Mouse (Mus musculus): ENCODE data around the gene Aamdc. TPM values are rescaled to one million over a fixed set of nuclear protein-coding genes. Genes with fewer than 3 reads are reported as not detected.

The Aamdc gene
- polyA plus RNA-seq, 1 experiment from 2014 or later, result 24.5 TPM

GRCm38 (mm10) chr7:97590488-97590887, 11.2 kb upstream of the Aamdc start:
- Histone ChIP-seq H3K4me3 (ENCODE audit: low read depth, low read length) (no peak overlapping the region), H3K4me1 (replicated peaks; ENCODE audit: control insufficient read depth, insufficient read depth, low read length) (peaks cover 32% of the 10 kb centered on the region), H3K27ac (ENCODE audit: low read depth, low read length) (no peak overlapping the region), H3K36me3 (ENCODE audit: control insufficient read depth, insufficient read depth, low read length) (no peaks in the 10 kb centered on the region), H3K27me3 (replicated peaks; ENCODE audit: control insufficient read depth, insufficient read depth, low read length) (no peaks in the 10 kb centered on the region), H3K9ac (ENCODE audit: low read depth, low read length) (no peak overlapping the region), H3K9me3 (ENCODE audit: control insufficient read depth, low read length) (no peaks in the 10 kb centered on the region), H3K4me2 (peak overlapping the region; percentile 41)
- no peak for DNase-seq (ENCODE audit: low spot score)
- 18% methylated on average over 3 of the region's 3 CpGs for WGBS
- ATAC-seq (replicated peaks; ENCODE audit: low FRiP score), result peak; percentile 83

- DNase-seq (ENCODE audit: low spot score), result no peak
- H3K36me3 ChIP-seq (ENCODE audit: control insufficient read depth, insufficient read depth, low read length), result no peaks in the 10 kb centered on the region
- no peak overlapping the region for H3K9ac ChIP-seq (ENCODE audit: low read depth, low read length)
- H3K4me3 ChIP-seq (ENCODE audit: low read depth, low read length), result no peak overlapping the region
- no peak overlapping the region for H3K4me2 ChIP-seq
- no peaks in the 10 kb centered on the region for H3K9me3 ChIP-seq (ENCODE audit: control insufficient read depth, low read length)
- no peak overlapping the region for H3K27ac ChIP-seq (ENCODE audit: low read depth, low read length)
- peaks cover 32% of the 10 kb centered on the region for H3K4me1 ChIP-seq (replicated peaks; ENCODE audit: control insufficient read depth, insufficient read depth, low read length)
- no peak for ATAC-seq (replicated peaks; ENCODE audit: low FRiP score)
- 80% methylated on average over 5 of the region's 5 CpGs for whole genome bisulfite sequencing
- no peaks in the 10 kb centered on the region for H3K27me3 ChIP-seq (replicated peaks; ENCODE audit: control insufficient read depth, insufficient read depth, low read length)
Observed at GRCm38 (mm10) chr7:97588506-97588905, 9.2 kb upstream of the Aamdc start.

GRCm38 (mm10) chr7:97580843-97581214, 1.5 kb upstream of the Aamdc start:
- WGBS, result 1% methylated on average over 11 of the region's 11 CpGs
- H3K4me1 ChIP-seq (replicated peaks; ENCODE audit: control insufficient read depth, insufficient read depth, low read length), result no peaks in the 10 kb centered on the region

GRCm38 (mm10) chr7:97579976-97580842, 912 bp upstream of the Aamdc start:
- peak overlapping the region; percentile 92 for H3K4me2 ChIP-seq
- H3K36me3 ChIP-seq (ENCODE audit: control insufficient read depth, insufficient read depth, low read length), result no peaks in the 10 kb centered on the region
- WGBS, result under 1% methylated on average over 63 of the region's 65 CpGs
- peak overlapping the region; percentile 99 for H3K27ac ChIP-seq (ENCODE audit: low read depth, low read length)
- H3K9ac ChIP-seq (ENCODE audit: low read depth, low read length), result peak overlapping the region; percentile 99
- ATAC-seq (replicated peaks; ENCODE audit: low FRiP score) (peak; percentile 42), DNase-seq (ENCODE audit: low spot score) (peak; percentile 80)
- H3K4me1 ChIP-seq (replicated peaks; ENCODE audit: control insufficient read depth, insufficient read depth, low read length), result no peaks in the 10 kb centered on the region
- no peaks in the 10 kb centered on the region for H3K27me3 ChIP-seq (replicated peaks; ENCODE audit: control insufficient read depth, insufficient read depth, low read length)
- peaks cover 3% of the 10 kb centered on the region; the same call in 1 of the 2 replicates for H3K9me3 ChIP-seq (ENCODE audit: control insufficient read depth, low read length)
- H3K4me3 ChIP-seq (ENCODE audit: low read depth, low read length), result peak overlapping the region; percentile 99

More at GRCm38 (mm10) chr7:97580843-97581214, 1.5 kb upstream of the Aamdc start:
- H3K9me3 ChIP-seq (ENCODE audit: control insufficient read depth, low read length), result peaks cover 3% of the 10 kb centered on the region; the same call in 1 of the 2 replicates
- peak overlapping the region; percentile 99 for H3K9ac ChIP-seq (ENCODE audit: low read depth, low read length)
- H3K27ac ChIP-seq (ENCODE audit: low read depth, low read length), result peak overlapping the region; percentile 99
- H3K27me3 ChIP-seq (replicated peaks; ENCODE audit: control insufficient read depth, insufficient read depth, low read length), result no peaks in the 10 kb centered on the region
- H3K4me3 ChIP-seq (ENCODE audit: low read depth, low read length), result peak overlapping the region; percentile 99
- H3K36me3 ChIP-seq (ENCODE audit: control insufficient read depth, insufficient read depth, low read length), result no peaks in the 10 kb centered on the region
- peak; percentile 67 for ATAC-seq (replicated peaks; ENCODE audit: low FRiP score)
- no peak for DNase-seq (ENCODE audit: low spot score)
- H3K4me2 ChIP-seq, result peak overlapping the region; percentile 92

- 33% methylated on average over 8 of the region's 8 CpGs for WGBS
- Histone ChIP-seq H3K27me3 (replicated peaks; ENCODE audit: control insufficient read depth, insufficient read depth, low read length) (no peaks in the 10 kb centered on the region), H3K4me3 (ENCODE audit: low read depth, low read length) (peak overlapping the region; percentile 99), H3K4me2 (peak overlapping the region; percentile 92), H3K9ac (ENCODE audit: low read depth, low read length) (peak overlapping the region; percentile 99), H3K4me1 (replicated peaks; ENCODE audit: control insufficient read depth, insufficient read depth, low read length) (no peaks in the 10 kb centered on the region), H3K27ac (ENCODE audit: low read depth, low read length) (no peak overlapping the region), H3K36me3 (ENCODE audit: control insufficient read depth, insufficient read depth, low read length) (no peaks in the 10 kb centered on the region), H3K9me3 (ENCODE audit: control insufficient read depth, low read length) (peaks cover 3% of the 10 kb centered on the region; the same call in 1 of the 2 replicates)
- ATAC-seq (replicated peaks; ENCODE audit: low FRiP score), result no peak
- DNase-seq (ENCODE audit: low spot score), result peak; percentile 51
Observed at GRCm38 (mm10) chr7:97578361-97579066, 783 bp downstream of the Aamdc start.

- ATAC-seq (replicated peaks; ENCODE audit: low FRiP score), result no peak
- Histone ChIP-seq H3K27ac (ENCODE audit: low read depth, low read length) (no peak overlapping the region), H3K4me3 (ENCODE audit: low read depth, low read length) (no peak overlapping the region), H3K27me3 (replicated peaks; ENCODE audit: control insufficient read depth, insufficient read depth, low read length) (no peaks in the 10 kb centered on the region), H3K36me3 (ENCODE audit: control insufficient read depth, insufficient read depth, low read length) (no peaks in the 10 kb centered on the region), H3K4me1 (replicated peaks; ENCODE audit: control insufficient read depth, insufficient read depth, low read length) (no peaks in the 10 kb centered on the region), H3K4me2 (no peak overlapping the region), H3K9ac (ENCODE audit: low read depth, low read length) (no peak overlapping the region), H3K9me3 (ENCODE audit: control insufficient read depth, low read length) (no peaks in the 10 kb centered on the region)
- DNase-seq (ENCODE audit: low spot score), result no peak
- 93% methylated on average over 1 of the region's 1 CpGs for WGBS
Observed at GRCm38 (mm10) chr7:97570389-97570788, 8.9 kb downstream of the Aamdc start.

GRCm38 (mm10) chr7:97569372-97569771, 9.9 kb downstream of the Aamdc start:
- Histone ChIP-seq H3K27me3 (replicated peaks; ENCODE audit: control insufficient read depth, insufficient read depth, low read length) (no peaks in the 10 kb centered on the region), H3K4me3 (ENCODE audit: low read depth, low read length) (no peak overlapping the region), H3K9ac (ENCODE audit: low read depth, low read length) (no peak overlapping the region), H3K9me3 (ENCODE audit: control insufficient read depth, low read length) (no peaks in the 10 kb centered on the region), H3K4me1 (replicated peaks; ENCODE audit: control insufficient read depth, insufficient read depth, low read length) (no peaks in the 10 kb centered on the region), H3K36me3 (ENCODE audit: control insufficient read depth, insufficient read depth, low read length) (no peaks in the 10 kb centered on the region), H3K4me2 (no peak overlapping the region), H3K27ac (ENCODE audit: low read depth, low read length) (no peak overlapping the region)
- ATAC-seq (replicated peaks; ENCODE audit: low FRiP score) (no peak), DNase-seq (ENCODE audit: low spot score) (no peak)
- WGBS, result 78% methylated on average over 4 of the region's 4 CpGs

- 79% methylated on average over 2 of the region's 2 CpGs for WGBS
- Histone ChIP-seq H3K27ac (ENCODE audit: low read depth, low read length) (no peak overlapping the region), H3K4me1 (replicated peaks; ENCODE audit: control insufficient read depth, insufficient read depth, low read length) (no peaks in the 10 kb centered on the region), H3K36me3 (ENCODE audit: control insufficient read depth, insufficient read depth, low read length) (no peaks in the 10 kb centered on the region), H3K4me3 (ENCODE audit: low read depth, low read length) (no peak overlapping the region), H3K9ac (ENCODE audit: low read depth, low read length) (no peak overlapping the region), H3K27me3 (replicated peaks; ENCODE audit: control insufficient read depth, insufficient read depth, low read length) (no peaks in the 10 kb centered on the region), H3K4me2 (no peak overlapping the region), H3K9me3 (ENCODE audit: control insufficient read depth, low read length) (no peaks in the 10 kb centered on the region)
- ATAC-seq (replicated peaks; ENCODE audit: low FRiP score) (no peak), DNase-seq (ENCODE audit: low spot score) (no peak)
Observed at GRCm38 (mm10) chr7:97563576-97563975, 15.7 kb downstream of the Aamdc start.

Data from liver, embryonic 11.5 days (tissue).